In genomic region chr15:103147779-103148178, GRCm38 (mm10) we compare ENCODE assay signal across 17 mouse cellular contexts. TPM values are rescaled to one million over a fixed set of nuclear protein-coding genes. Genes with fewer than 3 reads are reported as not detected.
DNase-seq lines count a peak whose midpoint lies in the region; ATAC-seq and TF ChIP-seq lines count a peak whose summit lies in the region.
"Had no signal": no experiment of that assay in that cellular context is flagged by ENCODE, and none has a peak within 500 bp of the region (broad histone marks: within the 10 kb centered on the region; RNA-seq: fewer than 3 reads in every experiment).

No protein-coding gene starts in this region.

- DNase-seq in forebrain, postnatal 0 days, result no peak
- DNase-seq in limb, embryonic 10.5 days (ENCODE audit: low spot score), result no peak
- DNase-seq in brain, embryonic 14.5 days (ENCODE audit: low read depth), result peak; percentile 80
- peak; percentile 31 for DNase-seq in kidney, postnatal 10 days
- no peak for DNase-seq in adrenal gland, adult (ENCODE audit: inconsistent age in 2 of 2, low spot score in 1 of 2)
- no peak for DNase-seq in thymus, postnatal 10 days (ENCODE audit: low spot score in 2 of 2)
- DNase-seq: cerebellum, adult 11-12 months; heart, adult 11 months; heart, postnatal 10 days; layer of hippocampus, postnatal 36 days; spleen, adult 18-20 months had no signal

- H3K9me3 ChIP-seq in forebrain, embryonic 12.5 days, result no peaks in the 10 kb centered on the region
- no peaks in the 10 kb centered on the region for H3K9me3 ChIP-seq in forebrain, postnatal 0 days (ENCODE audit: low read length)
- no peaks in the 10 kb centered on the region for H3K9me3 ChIP-seq in limb, embryonic 12.5 days
- no peaks in the 10 kb centered on the region for H3K9me3 ChIP-seq in limb, embryonic 10.5 days (replicated peaks)
- H3K9me3 ChIP-seq: embryonic facial prominence, embryonic 12.5 days; G1E; limb, embryonic 15.5 days had no signal

- no peak for TF ChIP-seq POLR2A in brain, embryonic 14.5 days (IDR thresholded peaks at IDR 0.05; ENCODE audit: borderline replicate concordance, extremely low read depth, insufficient read depth, insufficient read length, poor library complexity, severe bottlenecking)

- no peak overlapping the region for H3K27ac ChIP-seq in forebrain, embryonic 12.5 days
- no peak overlapping the region for H3K27ac ChIP-seq in forebrain, postnatal 0 days (ENCODE audit: low read depth, low read length)
- H3K27ac ChIP-seq in limb, embryonic 12.5 days, result no peak overlapping the region
- no peak overlapping the region for H3K27ac ChIP-seq in limb, embryonic 10.5 days
- H3K27ac ChIP-seq: embryonic facial prominence, embryonic 12.5 days; limb, embryonic 15.5 days; stomach, postnatal 0 days had no signal

- H3K36me3 ChIP-seq in forebrain, embryonic 12.5 days (replicated peaks), result no peaks in the 10 kb centered on the region
- H3K36me3 ChIP-seq in forebrain, postnatal 0 days (ENCODE audit: insufficient read depth), result no peaks in the 10 kb centered on the region
- no peaks in the 10 kb centered on the region for H3K36me3 ChIP-seq in limb, embryonic 12.5 days
- H3K36me3 ChIP-seq in limb, embryonic 10.5 days, result no peaks in the 10 kb centered on the region
- H3K36me3 ChIP-seq: embryonic facial prominence, embryonic 12.5 days; limb, embryonic 15.5 days had no signal

- H3K4me3 ChIP-seq in forebrain, embryonic 12.5 days (replicated peaks), result no peak overlapping the region
- H3K4me3 ChIP-seq in forebrain, postnatal 0 days (ENCODE audit: low read depth, low read length), result no peak overlapping the region
- H3K4me3 ChIP-seq in limb, embryonic 12.5 days (replicated peaks), result 0 out of 2 replicates have a peak overlapping the region, but pooled peaks have one; percentile 46
- no peak overlapping the region for H3K4me3 ChIP-seq in limb, embryonic 10.5 days

- peak; percentile 25; the same call in 1 of the 2 replicates for ATAC-seq in forebrain, embryonic 12.5 days (ENCODE audit: low FRiP score)
- no peak for ATAC-seq in forebrain, postnatal 0 days
- ATAC-seq in limb, embryonic 12.5 days (ENCODE audit: insufficient number of reproducible peaks, insufficient read depth, low FRiP score, low TSS enrichment, low read depth), result no peak

- no peak for TF ChIP-seq CTCF in forebrain, postnatal 0 days (IDR thresholded peaks at IDR 0.05; ENCODE audit: low read depth)
- no peak for TF ChIP-seq CTCF in brain, embryonic 14.5 days (IDR thresholded peaks at IDR 0.05; ENCODE audit: borderline replicate concordance, extremely low read depth, insufficient read depth, insufficient read length)

- no peak overlapping the region for H3K4me2 ChIP-seq in forebrain, embryonic 12.5 days
- H3K4me2 ChIP-seq in forebrain, postnatal 0 days (ENCODE audit: low read depth), result no peak overlapping the region
- no peak overlapping the region for H3K4me2 ChIP-seq in limb, embryonic 12.5 days

- peaks cover 87% of the 10 kb centered on the region for H3K27me3 ChIP-seq in forebrain, embryonic 12.5 days
- H3K27me3 ChIP-seq in forebrain, postnatal 0 days (ENCODE audit: insufficient read depth, low read length), result peaks cover 8% of the 10 kb centered on the region; the same call in 1 of the 2 replicates
- peaks cover 77% of the 10 kb centered on the region for H3K27me3 ChIP-seq in limb, embryonic 12.5 days
- peaks cover 80% of the 10 kb centered on the region for H3K27me3 ChIP-seq in limb, embryonic 10.5 days (ENCODE audit: low read depth, poor library complexity, severe bottlenecking)

- peaks cover 18% of the 10 kb centered on the region for H3K4me1 ChIP-seq in forebrain, embryonic 12.5 days
- H3K4me1 ChIP-seq in forebrain, postnatal 0 days (ENCODE audit: insufficient read depth), result peaks cover 14% of the 10 kb centered on the region
- H3K4me1 ChIP-seq in limb, embryonic 12.5 days (replicated peaks), result peaks cover 9% of the 10 kb centered on the region
- H3K4me1 ChIP-seq in limb, embryonic 10.5 days, result peaks cover 27% of the 10 kb centered on the region

- H3K9ac ChIP-seq in forebrain, embryonic 12.5 days, result no peak overlapping the region
- no peak overlapping the region for H3K9ac ChIP-seq in forebrain, postnatal 0 days
- no peak overlapping the region for H3K9ac ChIP-seq in limb, embryonic 12.5 days (replicated peaks)
- H3K9ac ChIP-seq: embryonic facial prominence, embryonic 12.5 days; limb, embryonic 15.5 days had no signal

- WGBS in forebrain, embryonic 12.5 days, result 42% methylated on average over 9 of the region's 9 CpGs
- WGBS in forebrain, postnatal 0 days, result 21% methylated on average over 9 of the region's 9 CpGs
- 68% methylated on average over 9 of the region's 9 CpGs for WGBS in limb, embryonic 12.5 days
- WGBS in limb, embryonic 10.5 days, result 65% methylated on average over 9 of the region's 9 CpGs

RNA-seq across cellular contexts. Expression of gene Smug1, which starts 19.1 kb away (rescaled TPM):
- polyA plus RNA-seq in forebrain, embryonic 12.5 days (2016; fragmentation: Nextera tagmentation; extraction: Ambion mirVana), result 24.6 and 27.4 TPM in 2 replicates
- 34.0 and 34.4 TPM in 2 replicates for total RNA-seq in forebrain, postnatal 0 days (2014; rRNA removed)
- polyA plus RNA-seq in forebrain, postnatal 0 days (2015; fragmentation: Nextera tagmentation; extraction: Ambion mirVana), result 14.6 and 18.5 TPM in 2 replicates
- 14.6 and 15.2 TPM in 2 replicates for polyA plus RNA-seq in limb, embryonic 12.5 days (2016; fragmentation: Nextera tagmentation; extraction: Ambion mirVana)
- polyA plus RNA-seq in limb, embryonic 10.5 days (2016; fragmentation: Nextera tagmentation; extraction: Ambion mirVana), result 16.2 and 16.8 TPM in 2 replicates
- 30.5 and 31.6 TPM in 2 replicates for polyA plus RNA-seq in brain, embryonic 14.5 days (2012; rRNA removed)

Comparison
In these comparisons a context has a peak if more than half of its experiments do, and no peak if none do; other contexts are left out.
1. DNase-seq: peak in brain, embryonic 14.5 days (single experiment) and kidney, postnatal 10 days (single experiment); none in forebrain, postnatal 0 days (single experiment), limb, embryonic 10.5 days (single experiment), adrenal gland, adult (0 of 2) and thymus, postnatal 10 days (0 of 2).